Mouse (Mus musculus): ENCODE data around the gene Eri3.

DNA sequence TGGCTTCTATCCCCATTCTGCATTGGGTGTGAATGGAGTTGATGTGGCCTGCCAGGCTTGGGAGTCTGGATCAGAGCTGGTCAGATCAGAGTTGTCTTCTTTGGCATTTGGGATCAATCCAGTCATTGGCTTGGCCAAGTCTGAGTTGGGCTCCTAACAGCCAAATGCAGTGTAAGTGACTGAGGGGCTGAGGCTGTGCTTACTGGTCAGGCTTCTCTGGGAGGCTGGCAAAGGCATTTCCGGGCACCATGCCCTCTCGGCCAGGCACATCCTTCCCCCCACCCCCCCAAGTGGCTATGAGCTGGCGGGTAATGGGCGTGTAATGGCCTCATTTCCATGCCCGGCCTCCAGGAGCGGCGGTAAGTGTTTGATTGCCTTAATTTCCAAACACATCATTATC is 115.4 kb downstream of the Eri3 start:
- TF ChIP-seq CTCF (IDR thresholded peaks at IDR 0.05) (no peak), EP300 (IDR thresholded peaks at IDR 0.05; ENCODE audit: insufficient read depth, low read depth, low read length) (no peak), POLR2A (IDR thresholded peaks at IDR 0.05; ENCODE audit: insufficient read depth, low read depth, low read length) (no peak)

Measured in heart, adult 2 months (tissue).